Mouse (Mus musculus): ENCODE data around the gene Ano9.

DNA sequence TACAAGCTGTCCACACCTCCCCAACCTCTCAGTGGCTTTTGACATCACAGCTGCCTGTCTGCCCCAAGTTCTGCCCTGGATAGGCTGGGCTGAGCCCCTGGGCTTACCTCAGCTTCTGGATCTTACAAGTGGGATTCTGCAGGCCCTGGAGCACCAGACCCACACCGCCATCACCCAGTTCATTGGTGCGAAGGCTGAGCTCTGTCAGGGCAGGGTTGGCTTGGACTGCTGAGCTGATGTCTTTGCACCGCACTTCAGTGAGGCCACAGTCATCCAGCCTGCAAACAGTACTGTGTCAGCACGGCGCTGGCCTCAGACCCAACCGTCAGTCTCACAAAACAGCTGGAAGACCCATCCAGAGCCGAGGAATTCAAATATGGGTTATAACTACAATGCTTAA lies 46.8 kb upstream of the Ano9 start:
- TF ChIP-seq CTCF (IDR thresholded peaks at IDR 0.05; ENCODE audit: low read depth, low read length) (no peak), GATA1 (IDR thresholded peaks at IDR 0.05; ENCODE audit: borderline replicate concordance, low read length) (no peak), POLR2AphosphoS5 (IDR thresholded peaks at IDR 0.05; ENCODE audit: insufficient replicate concordance, low read depth, low read length) (no peak), GATA2 (IDR thresholded peaks at IDR 0.05; ENCODE audit: borderline replicate concordance, low read depth, low read length) (no peak)

Measured in G1E (cell line).